Mouse (Mus musculus) embryo, embryonic 11 days (tissue): ENCODE data around the gene Mapkap1.

ENCODE experiments used
- DNase-seq: peaks from one replicate; pipeline ENCODE4 v3.0.0-alpha.2; 2015

The Mapkap1 gene

GRCm38 (mm10) chr2:34592361-34592960 lies 185.9 kb downstream of the Mapkap1 start:
- DNase-seq: no peak

GRCm38 (mm10) chr2:34594001-34594400 lies 187.4 kb downstream of the Mapkap1 start:
- no peak for DNase-seq

GRCm38 (mm10) chr2:34599606-34600255 lies 193.2 kb downstream of the Mapkap1 start:
- no peak for DNase-seq

GRCm38 (mm10) chr2:34600734-34601133 lies 194.2 kb downstream of the Mapkap1 start:
- DNase-seq: peak; percentile 49

GRCm38 (mm10) chr2:34602111-34602541 lies 195.6 kb downstream of the Mapkap1 start:
- peak; percentile 59 for DNase-seq

- no peak for DNase-seq
Measured at GRCm38 (mm10) chr2:34602896-34603295, 196.3 kb downstream of the Mapkap1 start.

- DNase-seq: peak; percentile 59
Measured at GRCm38 (mm10) chr2:34603653-34604214, 197.2 kb downstream of the Mapkap1 start.

GRCm38 (mm10) chr2:34605040-34605439 lies 198.5 kb downstream of the Mapkap1 start:
- no peak for DNase-seq

- no peak for DNase-seq
Measured at GRCm38 (mm10) chr2:34608917-34609316, 202.3 kb downstream of the Mapkap1 start.

- no peak for DNase-seq
Measured at GRCm38 (mm10) chr2:34609516-34609915, 202.9 kb downstream of the Mapkap1 start.

GRCm38 (mm10) chr2:34620778-34621415 lies 214.3 kb downstream of the Mapkap1 start:
- no peak for DNase-seq

- no peak for DNase-seq
Measured at GRCm38 (mm10) chr2:34621485-34621884, 214.9 kb downstream of the Mapkap1 start.

GRCm38 (mm10) chr2:34622518-34622917 lies 215.9 kb downstream of the Mapkap1 start:
- DNase-seq: no peak

GRCm38 (mm10) chr2:34623181-34623580 lies 216.6 kb downstream of the Mapkap1 start:
- DNase-seq: no peak

GRCm38 (mm10) chr2:34624076-34624475 lies 217.5 kb downstream of the Mapkap1 start:
- DNase-seq: no peak

- no peak for DNase-seq
Measured at GRCm38 (mm10) chr2:34627328-34628226, 221.0 kb downstream of the Mapkap1 start.

GRCm38 (mm10) chr2:34628903-34629540 lies 222.5 kb downstream of the Mapkap1 start:
- no peak for DNase-seq

GRCm38 (mm10) chr2:34629758-34630157 lies 223.2 kb downstream of the Mapkap1 start:
- DNase-seq: no peak

GRCm38 (mm10) chr2:34630445-34630844 lies 223.9 kb downstream of the Mapkap1 start:
- no peak for DNase-seq

GRCm38 (mm10) chr2:34632051-34632450 lies 225.5 kb downstream of the Mapkap1 start:
- DNase-seq: no peak

GRCm38 (mm10) chr2:34635249-34636165 lies 228.9 kb downstream of the Mapkap1 start:
- DNase-seq: peak; percentile 37
